Mouse (Mus musculus) 3T3-L1 (cell line): ENCODE results near the gene Bpifa6.
"Not testable (repeated sequence)": the region's sequence is repeated elsewhere in the genome, so short reads cannot be mapped to it uniquely, and the experiment has no call there.

Experiments
- DNase-seq: peaks from one replicate; pipeline ENCODE4 v3.0.0-alpha.2; 2015; ENCODE audit warnings: low read depth, low spot score

Bpifa6 gene

GRCm38 (mm10) chr2:153974582-153974981 lies at the start of gene Bpifa6:
Gene Bpifa6 (plus strand): TSS chr2:153974945.
- no peak for DNase-seq

- DNase-seq = peak; percentile 62
Observed at GRCm38 (mm10) chr2:153929871-153930413, 44.8 kb upstream of the Bpifa6 start.

- no peak for DNase-seq
Observed at GRCm38 (mm10) chr2:153931125-153931524, 43.6 kb upstream of the Bpifa6 start.

GRCm38 (mm10) chr2:153933311-153933710 lies 41.4 kb upstream of the Bpifa6 start:
- no peak for DNase-seq

- DNase-seq = peak; percentile 33
Observed at GRCm38 (mm10) chr2:153935348-153935747, 39.4 kb upstream of the Bpifa6 start.

GRCm38 (mm10) chr2:153937843-153938242 lies 36.9 kb upstream of the Bpifa6 start, which contains the start of gene Bpifb4:
Gene Bpifb4 (plus strand): TSS chr2:153938212.
- peak; percentile 51 for DNase-seq

GRCm38 (mm10) chr2:153943537-153943936 lies 31.2 kb upstream of the Bpifa6 start:
- DNase-seq = peak; percentile 69

- DNase-seq = no peak
Observed at GRCm38 (mm10) chr2:153944567-153944966, 30.2 kb upstream of the Bpifa6 start.

GRCm38 (mm10) chr2:153952897-153953296 lies 21.8 kb upstream of the Bpifa6 start:
- DNase-seq = peak; percentile 86

- peak; percentile 56 for DNase-seq
Observed at GRCm38 (mm10) chr2:153953836-153954235, 20.9 kb upstream of the Bpifa6 start.

- no peak for DNase-seq
Observed at GRCm38 (mm10) chr2:153962821-153963331, 11.9 kb upstream of the Bpifa6 start.

- no peak for DNase-seq
Observed at GRCm38 (mm10) chr2:153963334-153963733, 11.4 kb upstream of the Bpifa6 start.

- DNase-seq = no peak
Observed at GRCm38 (mm10) chr2:153970221-153970620, 4.5 kb upstream of the Bpifa6 start.

- peak; percentile 85 for DNase-seq
Observed at GRCm38 (mm10) chr2:153995770-153996169, 21.0 kb downstream of the Bpifa6 start.

GRCm38 (mm10) chr2:154000501-154000900 lies 25.8 kb downstream of the Bpifa6 start:
- DNase-seq = no peak

- no peak for DNase-seq
Observed at GRCm38 (mm10) chr2:154001056-154001455, 26.3 kb downstream of the Bpifa6 start.

- no peak for DNase-seq
Observed at GRCm38 (mm10) chr2:154004456-154004855, 29.7 kb downstream of the Bpifa6 start.

- DNase-seq = no peak
Observed at GRCm38 (mm10) chr2:154005094-154005493, 30.3 kb downstream of the Bpifa6 start.

- DNase-seq = no peak
Observed at GRCm38 (mm10) chr2:154005734-154006133, 31.0 kb downstream of the Bpifa6 start.

- no peak for DNase-seq
Observed at GRCm38 (mm10) chr2:154006331-154006730, 31.6 kb downstream of the Bpifa6 start.

- no peak for DNase-seq
Observed at GRCm38 (mm10) chr2:154007381-154007780, 32.6 kb downstream of the Bpifa6 start.

GRCm38 (mm10) chr2:154007965-154008364 lies 33.2 kb downstream of the Bpifa6 start, which contains the start of gene Bpifa2:
Gene Bpifa2 (plus strand): TSS chr2:154008265.
- no peak for DNase-seq

GRCm38 (mm10) chr2:154017990-154018389 lies 43.2 kb downstream of the Bpifa6 start:
- DNase-seq = no peak

GRCm38 (mm10) chr2:154024676-154025075 lies 49.9 kb downstream of the Bpifa6 start:
- DNase-seq = not testable (repeated sequence)
